Mouse (Mus musculus) ES-Bruce4 (cell line): ENCODE results near the gene Rpl35a.

Source experiments
- EP300 ChIP-seq: IDR thresholded peaks from 2 replicates; pipeline ENCODE4 v1.6.1; 2011; ENCODE audit warnings: low read depth, low read length; ENCODE audit not compliant: insufficient read depth
- POLR2A ChIP-seq: IDR thresholded peaks from one replicate; pipeline ENCODE4 v1.8.1; 2011; ENCODE audit warnings: low read length; ENCODE audit not compliant: insufficient read depth

DNA sequence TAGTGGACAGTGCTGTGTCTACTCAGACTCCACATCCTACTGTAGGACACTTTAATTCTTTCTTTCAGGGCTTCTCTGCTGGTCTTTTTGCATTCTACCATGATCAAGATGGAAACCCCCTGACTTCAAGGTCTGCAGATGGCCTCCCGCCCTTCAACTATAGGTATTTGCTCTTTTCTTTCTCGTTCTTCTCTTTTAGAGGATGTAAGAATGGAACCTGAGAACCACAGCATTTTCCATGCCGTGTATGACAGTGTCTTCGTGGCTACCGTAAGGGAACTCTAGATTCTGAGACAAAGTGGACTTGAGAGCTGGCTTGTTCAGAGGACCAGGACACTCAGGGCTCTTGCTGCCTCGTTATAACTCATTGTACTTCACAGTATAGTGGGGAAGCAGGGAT lies 26.7 kb downstream of the Rpl35a start:
- TF ChIP-seq POLR2A, result no peak
- no peak for TF ChIP-seq EP300
